Mouse (Mus musculus) liver, embryonic 16.5 days (tissue): ENCODE data around the gene Ndufa6. TPM values are rescaled to one million over a fixed set of nuclear protein-coding genes. Genes with fewer than 3 reads are reported as not detected.
A peak's percentile ranks its signal among the peaks of the same experiment; 100 is the strongest.

Experiments
- ATAC-seq: fragments of 200-750 bp; cut with Nextera tagmentation; 2 replicates; pipeline ENCODE4 v1.8.0; 2017; ENCODE audit warnings: low read depth, mild to moderate bottlenecking, moderate number of reproducible peaks, moderate library complexity
- H3K27ac ChIP-seq: fragments of 300-500 bp; sonication (generic); 2 replicates; pipeline ENCODE4 v1.5.1; 2014; ENCODE audit warnings: mild to moderate bottlenecking, low read length
- H3K27me3 ChIP-seq: fragments of 300-500 bp; sonication (generic); 2 replicates; pipeline ENCODE4 v1.6.1; 2014; ENCODE audit warnings: low read depth, low read length, mixed read lengths; ENCODE audit not compliant: control insufficient read depth, insufficient read depth
- H3K36me3 ChIP-seq: fragments of 300-500 bp; sonication (generic); 2 replicates; pipeline ENCODE4 v1.6.1; 2014; ENCODE audit warnings: mild to moderate bottlenecking; ENCODE audit not compliant: control insufficient read depth, insufficient read depth
- H3K4me1 ChIP-seq: fragments of 300-500 bp; sonication (generic); 2 replicates; pipeline ENCODE4 v1.6.1; 2014; ENCODE audit warnings: low read depth, low read length, mixed read lengths; ENCODE audit not compliant: control insufficient read depth
- H3K4me2 ChIP-seq: fragments of 300-500 bp; sonication (generic); 2 replicates; pipeline ENCODE4 v1.6.1; 2014; ENCODE audit warnings: low read depth, low read length, mixed read lengths
- H3K4me3 ChIP-seq: fragments of 300-500 bp; sonication (generic); 2 replicates; pipeline ENCODE4 v1.5.1; 2014; ENCODE audit warnings: low read depth, mild to moderate bottlenecking, low read length
- H3K9ac ChIP-seq: fragments of 300-500 bp; sonication (generic); 2 replicates; pipeline ENCODE4 v1.6.1; 2014; ENCODE audit warnings: low read depth, low read length
- H3K9me3 ChIP-seq: fragments of 300-500 bp; sonication (generic); replicated peaks from 2 replicates; pipeline ENCODE4 v1.6.1; 2016; ENCODE audit warnings: low read length; ENCODE audit not compliant: control insufficient read depth
- WGBS: fragments of 180-500 bp; shearing (Covaris S2); extraction: QIAGEN DNeasy Blood & Tissue Kit; methylation state at CpG from one replicate; pipeline ENCODE4 v1.1.7; 2014; ENCODE audit not compliant: insufficient replicate concordance; 5-methylcytosine and 5-hydroxymethylcytosine counted together
- microRNA-seq: library from miRNA; unstranded; fragments of <30 nt; microRNA quantifications from one replicate; pipeline ENCODE4, GENCODE M21; 2016
- polyA plus RNA-seq: library from polyadenylated mRNA; unstranded; fragments of >200 nt; fragmentation: Nextera tagmentation; extraction: Ambion mirVana; gene quantifications from 2 replicates; pipeline ENCODE4 v1.2.1, GENCODE M21; 2015

The Ndufa6 gene
- polyA plus RNA-seq, 1 experiment from 2014 or later, result 350 TPM

DNA sequence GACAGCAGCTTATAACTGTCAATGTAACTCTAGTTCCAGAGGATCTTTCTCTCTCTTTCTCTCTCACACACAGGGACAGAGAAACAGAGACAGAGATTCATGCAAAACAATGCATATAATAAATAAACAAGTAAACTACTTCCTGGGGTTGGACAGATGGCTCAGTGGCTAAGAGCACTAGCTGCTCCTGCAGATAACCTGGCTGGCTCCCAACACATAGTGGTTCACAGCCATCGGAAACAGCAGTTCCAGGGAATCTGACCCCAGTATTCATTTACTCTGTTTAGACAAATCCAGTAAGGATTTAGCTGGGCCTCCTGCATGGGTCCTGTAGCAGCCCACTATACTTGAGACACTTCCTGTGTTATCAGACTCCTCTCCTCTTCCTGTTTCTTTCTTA is 34.5 kb downstream of the Ndufa6 start:
- H3K4me2 ChIP-seq, result no peak overlapping the region
- no peak overlapping the region for H3K4me3 ChIP-seq
- 53% methylated on average over 1 of the region's 1 CpGs for WGBS
- H3K27ac ChIP-seq, result no peak overlapping the region
- no peaks in the 10 kb centered on the region for H3K27me3 ChIP-seq
- no peaks in the 10 kb centered on the region for H3K9me3 ChIP-seq
- no peaks in the 10 kb centered on the region for H3K36me3 ChIP-seq
- H3K4me1 ChIP-seq, result no peaks in the 10 kb centered on the region
- no peak overlapping the region for H3K9ac ChIP-seq
- no peak for ATAC-seq

DNA sequence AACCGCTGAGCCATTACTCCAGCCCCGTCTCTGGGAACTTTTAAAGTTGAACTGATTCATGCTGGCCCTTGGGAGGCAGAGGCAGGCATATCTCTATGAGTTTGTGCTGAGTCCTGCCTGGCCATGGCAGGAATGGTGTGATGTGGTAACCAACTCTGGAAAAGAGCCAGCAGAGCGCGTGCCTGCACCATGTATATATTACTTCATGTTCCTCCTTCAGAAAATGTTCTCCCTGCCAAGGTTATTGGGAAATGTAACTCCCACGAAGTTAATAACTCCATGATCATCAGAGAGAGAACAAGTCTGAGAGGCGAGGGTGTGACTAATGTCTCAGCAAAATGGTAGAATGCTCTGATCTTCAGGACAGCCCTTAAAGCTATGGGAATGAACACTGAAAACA is 36.3 kb downstream of the Ndufa6 start:
- no peak overlapping the region for H3K27ac ChIP-seq
- H3K4me1 ChIP-seq, result no peaks in the 10 kb centered on the region; the same call in 1 of the 2 replicates
- H3K9ac ChIP-seq, result no peak overlapping the region
- H3K27me3 ChIP-seq, result no peaks in the 10 kb centered on the region
- no peak overlapping the region for H3K4me3 ChIP-seq
- no peaks in the 10 kb centered on the region for H3K9me3 ChIP-seq
- H3K4me2 ChIP-seq, result no peak overlapping the region
- no peaks in the 10 kb centered on the region for H3K36me3 ChIP-seq
- WGBS, result 63% methylated on average over 6 of the region's 6 CpGs
- ATAC-seq, result no peak

DNA sequence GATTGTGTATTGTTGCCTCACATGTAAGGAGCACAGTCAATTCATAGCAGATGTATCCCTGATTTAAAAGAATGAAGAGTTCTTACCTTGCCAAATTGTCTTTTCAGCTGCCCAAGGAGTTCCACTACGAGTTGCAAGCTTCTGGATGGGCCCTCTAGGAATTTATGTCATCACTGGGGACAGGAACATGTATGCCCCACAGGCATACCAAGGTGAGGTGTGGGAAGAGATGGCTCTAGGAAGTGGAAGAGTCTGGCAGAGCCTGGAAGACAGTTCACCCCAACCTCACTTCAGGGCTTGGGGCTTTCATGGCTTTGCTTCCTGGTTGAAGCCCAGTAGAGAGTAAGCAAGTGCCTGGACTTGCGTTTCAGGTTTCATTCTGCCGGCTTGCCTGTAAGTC is 45.7 kb downstream of the Ndufa6 start:
- H3K4me1 ChIP-seq, result peaks cover 2% of the 10 kb centered on the region; the same call in 1 of the 2 replicates
- no peak for ATAC-seq
- H3K4me3 ChIP-seq, result no peak overlapping the region
- H3K9ac ChIP-seq, result no peak overlapping the region
- H3K4me2 ChIP-seq, result no peak overlapping the region
- no peak overlapping the region for H3K27ac ChIP-seq
- no peaks in the 10 kb centered on the region for H3K27me3 ChIP-seq
- no peaks in the 10 kb centered on the region for H3K36me3 ChIP-seq
- WGBS, result 67% methylated on average over 3 of the region's 3 CpGs
- no peaks in the 10 kb centered on the region for H3K9me3 ChIP-seq

DNA sequence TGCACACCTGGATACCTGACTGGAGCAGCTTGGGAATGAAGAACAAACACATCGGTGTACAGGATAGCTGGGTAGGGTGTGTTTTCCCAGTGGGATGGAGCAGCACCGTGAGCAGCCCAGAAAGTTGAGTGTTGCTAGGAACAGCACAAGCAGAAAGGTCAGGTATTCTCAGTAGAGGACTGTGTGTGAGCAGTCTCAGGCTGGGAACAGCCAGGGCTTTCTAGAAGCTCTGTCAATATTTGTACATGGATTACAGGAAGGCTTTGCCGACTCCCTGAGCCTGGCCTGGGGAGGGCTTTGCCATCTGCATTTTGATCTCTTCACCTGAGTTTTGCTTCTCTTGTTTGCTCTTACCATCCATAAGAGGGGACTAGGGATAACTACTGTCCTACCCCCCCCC is 47.0 kb downstream of the Ndufa6 start:
- Histone ChIP-seq H3K4me3 (no peak overlapping the region), H3K9ac (no peak overlapping the region), H3K27me3 (no peaks in the 10 kb centered on the region), H3K9me3 (no peaks in the 10 kb centered on the region), H3K27ac (no peak overlapping the region), H3K4me1 (peaks cover 2% of the 10 kb centered on the region; the same call in 1 of the 2 replicates), H3K4me2 (no peak overlapping the region), H3K36me3 (no peaks in the 10 kb centered on the region)
- peak; percentile 70; the same call in 1 of the 2 replicates for ATAC-seq
- whole genome bisulfite sequencing, result 69% methylated on average over 3 of the region's 3 CpGs

Small RNA genes within 50 kb of the gene (microRNA-seq; reads per million reads assigned to microRNA genes)
- not detected for gene Mir7684

Other genes starting within 250 kb of the Ndufa6 start
- gene Ccdc134, start 226.4 kb downstream of the Ndufa6 start, polyA plus RNA-seq, result 5.3 and 5.5 TPM in 2 replicates
- gene Srebf2, start 207.1 kb downstream of the Ndufa6 start, polyA plus RNA-seq, result 51.9 and 53.2 TPM in 2 replicates
- gene Shisa8, start 141.5 kb downstream of the Ndufa6 start, polyA plus RNA-seq, result 0.11 TPM in 2 replicates
- gene Tnfrsf13c, start 130.0 kb downstream of the Ndufa6 start, polyA plus RNA-seq, result 0.40 and 0.93 TPM in 2 replicates
- gene Cenpm, start 109.6 kb downstream of the Ndufa6 start, polyA plus RNA-seq, result 27.1 and 31.0 TPM in 2 replicates
- gene 1500009C09Rik, start 101.9 kb downstream of the Ndufa6 start, polyA plus RNA-seq, result not detected in 2 replicates
- 0.32 TPM in 1 of 2 replicates, not detected in the other for gene Sept3, start 79.4 kb downstream of the Ndufa6 start, polyA plus RNA-seq
- 0.08 TPM in 1 of 2 replicates, not detected in the other for gene Wbp2nl, start 55.4 kb downstream of the Ndufa6 start, polyA plus RNA-seq
- gene Naga, start 15.4 kb downstream of the Ndufa6 start, polyA plus RNA-seq, result 48.2 and 51.1 TPM in 2 replicates
- 38.9 and 43.4 TPM in 2 replicates for gene Pheta2, start 15.4 kb downstream of the Ndufa6 start, polyA plus RNA-seq
- gene Smdt1, start 15.4 kb downstream of the Ndufa6 start, polyA plus RNA-seq, result 170 and 175 TPM in 2 replicates
- gene Cyp2d22, start 25.9 kb upstream of the Ndufa6 start, polyA plus RNA-seq, result 20.1 and 20.6 TPM in 2 replicates
- gene Cyp2d11, start 39.7 kb upstream of the Ndufa6 start, polyA plus RNA-seq, result not detected in 2 replicates
- 72.1 and 86.0 TPM in 2 replicates for gene Cyp2d10, start 52.9 kb upstream of the Ndufa6 start, polyA plus RNA-seq
- gene Cyp2d9, start 79.1 kb upstream of the Ndufa6 start, polyA plus RNA-seq, result 3.0 and 4.2 TPM in 2 replicates
- gene Cyp2d12, start 200.8 kb upstream of the Ndufa6 start, polyA plus RNA-seq, result not detected in 2 replicates